Mouse (Mus musculus) ES-Bruce4 (cell line): ENCODE measurements around the gene Nrxn3. TPM values are rescaled to one million over a fixed set of nuclear protein-coding genes. Genes with fewer than 3 reads are reported as not detected.

Experiments used
- H3K27ac ChIP-seq: 2 replicates; pipeline ENCODE4 v1.5.1; 2012; ENCODE audit warnings: low read length, inconsistent platforms; ENCODE audit not compliant: insufficient read depth
- H3K27me3 ChIP-seq: 2 replicates; pipeline ENCODE4 v1.6.1; 2012; ENCODE audit warnings: mild to moderate bottlenecking, low read length, inconsistent platforms; ENCODE audit not compliant: control insufficient read depth, poor library complexity, insufficient read depth, severe bottlenecking
- H3K36me3 ChIP-seq: 2 replicates; pipeline ENCODE4 v1.6.1; 2012; ENCODE audit warnings: inconsistent platforms, mild to moderate bottlenecking, low read length, moderate library complexity; ENCODE audit not compliant: control insufficient read depth, poor library complexity, insufficient read depth, severe bottlenecking
- H3K4me1 ChIP-seq: one replicate; pipeline ENCODE4 v1.8.1; 2011; ENCODE audit warnings: low read length; ENCODE audit not compliant: control insufficient read depth, insufficient read depth
- H3K4me3 ChIP-seq: 2 replicates; pipeline ENCODE4 v1.5.1; 2011; ENCODE audit warnings: low read depth, mild to moderate bottlenecking, low read length
- H3K9ac ChIP-seq: 2 replicates; pipeline ENCODE4 v1.6.1; 2012; ENCODE audit warnings: low read depth, mild to moderate bottlenecking, inconsistent platforms; ENCODE audit not compliant: poor library complexity, severe bottlenecking
- H3K9me3 ChIP-seq: replicated peaks from 2 replicates; pipeline ENCODE4 v1.6.1; 2012; ENCODE audit warnings: mild to moderate bottlenecking, low read length, inconsistent platforms; ENCODE audit not compliant: control insufficient read depth, poor library complexity, insufficient read depth, severe bottlenecking
- CTCF ChIP-seq: IDR thresholded peaks from one replicate; pipeline ENCODE4 v1.8.1; 2011; ENCODE audit warnings: low read depth, low read length
- EP300 ChIP-seq: IDR thresholded peaks from 2 replicates; pipeline ENCODE4 v1.6.1; 2011; ENCODE audit warnings: low read depth, low read length; ENCODE audit not compliant: insufficient read depth
- POLR2A ChIP-seq: IDR thresholded peaks from one replicate; pipeline ENCODE4 v1.8.1; 2011; ENCODE audit warnings: low read length; ENCODE audit not compliant: insufficient read depth
- polyA plus RNA-seq: library from polyadenylated mRNA; stranded (reverse); fragments of >200 nt; gene quantifications from 2 replicates; pipeline ENCODE4 v1.2.4, GENCODE M21; 2011; ENCODE audit warnings: low read depth; ENCODE audit not compliant: missing spikeins, insufficient read depth, insufficient read length

The Nrxn3 gene
- polyA plus RNA-seq, 1 experiment: not detected

DNA sequence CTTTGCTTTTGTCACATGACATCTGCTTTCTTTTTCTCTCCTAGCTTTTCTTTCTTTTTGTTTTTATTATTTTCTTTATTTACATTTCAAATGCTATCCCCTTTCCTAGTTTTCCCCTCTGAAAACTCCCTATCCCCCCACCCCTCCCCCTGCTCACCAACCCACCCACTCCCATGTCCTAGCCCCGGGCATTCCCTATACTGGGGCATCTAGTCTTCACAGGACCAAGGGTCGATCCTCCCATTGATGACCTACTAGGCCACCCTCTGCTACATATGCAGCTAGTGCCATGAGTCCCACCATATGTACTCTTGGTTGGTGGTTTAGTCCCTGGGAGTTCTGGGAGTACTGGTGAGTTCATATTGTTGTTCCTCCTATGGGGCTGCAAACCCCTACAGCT is 655.0 kb downstream of the Nrxn3 start:
- Histone ChIP-seq H3K4me1 (no peaks in the 10 kb centered on the region), H3K27me3 (no peaks in the 10 kb centered on the region), H3K4me3 (no peak overlapping the region), H3K9ac (no peak overlapping the region), H3K27ac (no peak overlapping the region), H3K36me3 (no peaks in the 10 kb centered on the region), H3K9me3 (no peaks in the 10 kb centered on the region)
- no peak for TF ChIP-seq CTCF
- no peak for TF ChIP-seq POLR2A
- TF ChIP-seq EP300: no peak

DNA sequence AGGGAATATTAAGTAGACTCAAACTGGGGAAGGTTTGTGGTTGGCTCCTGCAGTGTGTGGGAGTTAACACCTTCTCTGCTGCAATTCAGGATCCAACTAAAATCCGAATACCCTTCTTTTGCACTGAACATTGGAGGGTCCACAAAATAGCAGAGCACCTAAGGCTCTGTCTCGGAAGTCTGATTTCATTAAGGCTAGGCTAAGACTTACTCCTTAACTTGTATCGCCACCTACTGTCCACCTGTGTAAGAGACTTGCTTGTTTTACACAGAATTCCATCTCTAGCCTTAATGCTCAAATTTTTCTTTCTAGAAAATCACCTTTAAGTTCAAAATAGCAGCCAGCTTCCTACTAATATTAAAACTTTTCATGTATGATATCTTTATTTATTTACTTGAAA is 660.6 kb downstream of the Nrxn3 start:
- H3K4me1 ChIP-seq: no peaks in the 10 kb centered on the region
- TF ChIP-seq POLR2A: no peak
- no peak for TF ChIP-seq CTCF
- no peak for TF ChIP-seq EP300
- H3K4me3 ChIP-seq: no peak overlapping the region
- no peak overlapping the region for H3K27ac ChIP-seq
- no peaks in the 10 kb centered on the region for H3K36me3 ChIP-seq
- H3K9ac ChIP-seq: no peak overlapping the region
- H3K27me3 ChIP-seq: no peaks in the 10 kb centered on the region
- H3K9me3 ChIP-seq: no peaks in the 10 kb centered on the region; the same call in 1 of the 2 replicates

DNA sequence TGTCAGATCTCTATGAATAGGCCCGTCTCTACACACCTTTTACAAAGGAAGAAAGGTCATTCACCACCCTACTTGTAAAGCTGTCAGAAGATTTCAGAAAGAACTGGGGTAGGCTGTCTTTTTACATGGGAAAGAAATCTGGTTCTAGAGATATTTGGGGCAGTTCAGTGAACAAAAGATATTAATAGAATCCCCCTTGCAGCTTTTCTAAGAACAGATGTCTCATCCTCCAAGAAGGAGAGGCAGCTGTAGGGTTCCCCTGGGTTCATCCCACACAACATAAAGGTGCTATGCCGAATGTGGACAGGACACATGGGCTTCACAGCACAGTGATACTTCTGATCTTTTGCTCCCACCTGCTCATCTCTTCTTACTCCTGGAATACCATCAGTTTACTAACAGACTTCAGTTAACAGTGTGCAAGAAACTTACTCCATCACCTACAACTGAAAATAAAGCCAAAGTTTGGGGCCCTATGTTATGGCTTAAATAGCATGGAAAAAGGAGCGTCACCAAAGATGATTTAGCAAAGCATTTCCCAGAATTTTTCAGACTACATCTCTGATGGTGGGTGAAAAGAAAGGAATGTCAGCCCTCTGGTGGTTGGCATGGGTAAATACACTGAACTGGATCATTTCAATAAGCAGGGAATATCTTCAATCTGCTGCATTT is 672.6 kb downstream of the Nrxn3 start:
- Histone ChIP-seq H3K4me1 (no peaks in the 10 kb centered on the region), H3K9me3 (no peaks in the 10 kb centered on the region), H3K27me3 (no peaks in the 10 kb centered on the region), H3K27ac (no peak overlapping the region), H3K9ac (no peak overlapping the region), H3K36me3 (no peaks in the 10 kb centered on the region), H3K4me3 (no peak overlapping the region)
- no peak for TF ChIP-seq POLR2A

GRCm38 (mm10) chr12:89436519-89436918 is 713.8 kb downstream of the Nrxn3 start:
- no peaks in the 10 kb centered on the region for H3K36me3 ChIP-seq
- no peaks in the 10 kb centered on the region for H3K27me3 ChIP-seq
- H3K27ac ChIP-seq: no peak overlapping the region
- H3K4me3 ChIP-seq: no peak overlapping the region
- no peaks in the 10 kb centered on the region for H3K9me3 ChIP-seq
- no peak for TF ChIP-seq CTCF
- H3K9ac ChIP-seq: no peak overlapping the region
- no peaks in the 10 kb centered on the region for H3K4me1 ChIP-seq

DNA sequence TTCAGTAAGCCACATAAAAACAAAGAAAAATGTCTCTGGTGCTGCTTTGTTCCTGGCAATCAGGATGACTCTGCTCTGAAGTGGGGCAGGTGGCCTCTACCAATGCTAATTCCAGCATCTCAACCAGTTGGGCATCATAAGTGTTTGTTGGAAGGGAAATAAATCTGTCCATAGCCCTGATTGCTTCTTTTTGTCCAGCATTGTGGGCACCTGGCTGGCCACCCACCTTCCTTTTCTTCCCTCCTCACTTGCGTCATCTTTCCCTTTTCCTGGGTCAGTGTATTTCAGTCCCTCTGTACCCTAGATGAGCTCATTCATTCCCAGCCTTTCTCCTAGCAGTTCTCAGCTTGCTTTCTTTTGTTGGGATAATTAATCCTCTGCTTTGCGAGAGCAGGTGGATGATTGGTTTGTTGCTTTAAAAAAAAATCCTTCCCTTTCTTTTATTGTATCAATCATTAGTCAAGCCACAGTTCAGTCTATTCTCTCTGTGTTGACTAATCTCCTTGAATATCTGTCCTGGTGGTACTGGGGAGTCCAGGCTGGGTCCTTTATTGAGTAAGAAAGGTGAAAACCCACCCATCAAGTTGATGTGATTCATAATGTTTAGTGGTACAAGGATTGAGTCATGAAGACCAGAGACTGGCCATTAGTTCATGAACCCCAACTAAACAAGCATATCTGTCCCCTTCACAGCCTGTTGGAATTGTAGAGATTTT is 719.8 kb downstream of the Nrxn3 start:
- Histone ChIP-seq H3K9me3 (no peaks in the 10 kb centered on the region), H3K4me1 (no peaks in the 10 kb centered on the region), H3K9ac (no peak overlapping the region), H3K36me3 (no peaks in the 10 kb centered on the region), H3K27ac (no peak overlapping the region), H3K27me3 (no peaks in the 10 kb centered on the region), H3K4me3 (no peak overlapping the region)
- TF ChIP-seq CTCF: no peak
- no peak for TF ChIP-seq POLR2A
- no peak for TF ChIP-seq EP300

GRCm38 (mm10) chr12:89450667-89451298 is 728.1 kb downstream of the Nrxn3 start:
- H3K36me3 ChIP-seq: no peaks in the 10 kb centered on the region
- H3K4me3 ChIP-seq: no peak overlapping the region
- H3K9me3 ChIP-seq: no peaks in the 10 kb centered on the region
- no peak overlapping the region for H3K27ac ChIP-seq
- H3K4me1 ChIP-seq: no peaks in the 10 kb centered on the region
- no peaks in the 10 kb centered on the region for H3K27me3 ChIP-seq
- H3K9ac ChIP-seq: no peak overlapping the region
- TF ChIP-seq CTCF: peak; percentile 27
- no peak for TF ChIP-seq EP300
